Mouse (Mus musculus) R1 (cell line): ENCODE data around the gene Cp.
"Not testable (repeated sequence)": the region's sequence is repeated elsewhere in the genome, so short reads cannot be mapped to it uniquely, and the experiment has no call there.

ENCODE experiments used
- DNase-seq: peaks from one replicate; pipeline ENCODE4 v3.0.0-alpha.2; 2018; ENCODE audit warnings: low read depth, low spot score

Cp gene

DNA sequence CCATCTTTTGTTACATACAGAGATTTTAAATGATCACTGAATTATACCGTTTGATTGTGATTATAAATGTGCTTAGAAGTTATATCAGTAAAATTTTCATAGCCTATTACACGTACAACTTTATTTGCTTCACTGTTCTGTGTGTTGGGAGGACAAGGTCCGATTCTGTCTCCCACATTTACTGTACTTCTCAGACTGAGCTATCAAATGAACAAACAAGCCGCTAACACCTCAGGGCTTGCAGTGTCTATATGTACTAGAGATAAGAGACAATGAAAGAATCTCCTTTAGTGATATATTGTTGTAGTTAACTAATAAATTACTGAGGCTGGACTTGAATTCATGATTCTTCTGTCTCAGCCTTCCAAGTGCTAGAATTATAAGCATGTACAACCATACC lies 50.4 kb downstream of the Cp start:
- no peak for DNase-seq

DNA sequence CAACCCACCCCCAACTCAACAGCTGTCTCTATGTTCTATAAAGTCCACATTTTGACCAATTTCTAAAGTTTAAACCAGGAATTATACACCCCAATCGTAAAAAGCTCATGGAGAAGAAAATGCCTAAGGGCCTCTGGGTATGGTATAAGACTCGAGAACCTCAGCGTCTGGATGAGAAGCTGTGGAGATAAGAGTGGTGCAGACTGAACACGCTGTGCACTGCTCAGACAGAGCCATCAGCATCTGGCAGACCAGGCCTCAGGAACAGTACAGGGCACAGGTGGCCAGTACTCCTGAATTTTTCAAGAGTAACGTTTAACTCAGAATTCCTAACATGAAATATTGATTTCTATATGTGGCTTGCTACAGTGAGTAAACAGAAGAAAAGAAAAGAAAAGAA lies 50.9 kb downstream of the Cp start:
- no peak for DNase-seq

DNA sequence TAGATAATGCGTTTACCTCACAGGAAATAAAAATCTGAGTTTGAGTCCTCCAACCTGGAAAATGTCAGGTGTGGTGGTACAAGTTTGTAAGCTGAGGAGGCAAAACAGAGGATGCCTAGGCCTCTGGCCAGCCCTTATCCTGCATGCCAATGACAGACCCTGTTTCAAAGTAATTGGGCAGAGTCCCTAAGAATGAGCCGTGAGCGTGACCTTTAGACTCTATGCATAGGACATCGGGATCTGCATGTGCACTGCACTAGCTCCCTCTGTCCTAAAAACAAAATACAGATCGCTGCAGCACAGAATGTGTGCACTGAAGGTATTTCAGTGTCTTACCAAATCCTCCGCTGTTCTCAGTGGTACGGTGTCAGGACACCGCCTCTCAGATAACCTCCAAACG lies 53.6 kb downstream of the Cp start:
- DNase-seq: peak; percentile 21

DNA sequence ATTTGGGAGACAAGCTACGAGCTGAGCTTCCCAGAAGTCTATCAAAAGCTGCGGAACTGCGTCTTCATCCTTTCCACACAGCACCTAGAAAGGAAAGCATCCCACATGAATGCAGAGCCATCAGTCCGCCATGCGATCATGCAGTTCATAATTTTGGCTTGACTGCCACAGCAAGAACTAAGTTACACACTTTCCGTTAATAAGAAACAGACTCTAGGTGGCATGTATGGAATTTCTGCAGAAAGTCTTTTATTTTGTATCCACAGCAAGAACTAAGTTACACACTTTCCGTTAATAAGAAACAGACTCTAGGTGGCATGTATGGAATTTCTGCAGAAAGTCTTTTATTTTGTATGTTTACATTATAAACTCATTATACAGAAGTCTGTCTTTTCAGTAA lies 54.1 kb downstream of the Cp start:
- DNase-seq: not testable (repeated sequence)

DNA sequence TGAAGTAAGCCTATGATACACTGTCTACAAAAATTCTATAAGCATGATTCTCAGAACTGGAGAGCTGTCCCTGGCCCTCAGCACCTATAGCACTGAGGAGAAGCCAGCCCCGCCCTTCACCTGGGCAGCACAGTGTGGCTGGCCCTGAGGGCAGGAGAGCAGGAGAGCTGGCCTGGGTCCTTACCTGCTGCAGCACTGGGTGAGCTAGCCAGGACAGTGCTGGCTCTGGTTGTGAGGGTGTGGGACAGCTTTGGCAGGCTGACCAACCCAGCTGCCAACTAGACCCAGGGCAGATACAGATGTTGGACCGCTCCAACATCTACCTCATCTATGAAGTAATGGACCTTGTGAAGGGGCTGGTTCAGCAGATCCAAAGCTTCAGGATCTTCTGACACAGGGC lies 57.6 kb downstream of the Cp start:
- no peak for DNase-seq

DNA sequence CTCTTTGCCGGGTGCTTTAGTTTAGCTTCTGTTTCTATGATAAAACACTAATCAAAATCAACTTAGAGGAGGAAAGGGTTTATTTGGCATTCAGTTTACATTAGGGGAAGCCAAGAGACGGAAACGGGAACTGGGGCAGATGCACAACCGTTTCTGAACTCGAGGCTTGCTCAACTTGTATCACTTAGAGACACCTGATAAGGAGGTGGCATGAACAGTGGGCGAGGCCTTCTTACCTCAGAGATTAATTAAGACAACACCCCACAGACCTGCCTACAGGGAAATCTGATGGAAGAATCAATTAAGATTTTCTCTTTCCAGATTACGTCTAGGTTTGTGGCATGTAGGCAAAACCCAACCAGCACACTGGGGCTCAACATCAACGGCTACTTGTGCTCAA lies 61.2 kb downstream of the Cp start:
- no peak for DNase-seq

DNA sequence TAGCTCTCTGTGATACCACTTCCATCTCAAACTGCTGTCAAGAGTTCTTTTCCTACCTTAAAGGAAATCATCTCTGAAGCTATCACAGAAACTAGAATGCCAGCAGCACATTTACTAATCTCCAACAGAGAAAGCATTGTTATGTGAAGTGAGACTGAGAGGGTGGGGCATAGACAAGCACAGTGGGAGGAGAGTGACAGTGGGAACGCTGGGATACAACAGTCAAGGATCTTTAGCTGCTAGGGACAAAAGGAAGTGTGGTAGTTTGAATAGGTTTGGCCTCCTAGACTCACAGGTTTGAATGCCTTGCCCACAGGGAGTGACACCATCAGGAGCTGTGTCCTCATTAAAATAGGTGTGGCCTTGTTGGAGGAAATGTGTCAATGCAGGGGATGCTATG lies 67.0 kb downstream of the Cp start:
- peak; percentile 99 for DNase-seq

DNA sequence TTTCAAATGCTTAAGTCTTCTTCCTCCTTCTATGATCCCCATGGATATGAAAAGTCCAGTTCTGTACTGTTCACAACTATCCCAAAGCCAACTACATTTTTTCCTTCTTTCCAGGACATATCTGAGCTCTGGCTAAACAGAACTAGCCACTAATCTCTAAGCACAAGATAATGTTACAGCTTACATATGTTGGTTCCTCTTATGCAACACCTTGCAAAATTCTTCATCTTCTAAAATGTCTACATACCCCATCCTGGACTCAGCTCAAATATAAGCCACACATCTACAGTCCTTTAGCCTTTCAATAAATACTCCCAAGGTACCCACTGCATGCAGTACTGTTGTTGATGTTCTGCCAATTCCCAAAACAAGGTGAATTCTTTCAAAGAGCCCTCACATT lies 69.6 kb downstream of the Cp start:
- DNase-seq: no peak

DNA sequence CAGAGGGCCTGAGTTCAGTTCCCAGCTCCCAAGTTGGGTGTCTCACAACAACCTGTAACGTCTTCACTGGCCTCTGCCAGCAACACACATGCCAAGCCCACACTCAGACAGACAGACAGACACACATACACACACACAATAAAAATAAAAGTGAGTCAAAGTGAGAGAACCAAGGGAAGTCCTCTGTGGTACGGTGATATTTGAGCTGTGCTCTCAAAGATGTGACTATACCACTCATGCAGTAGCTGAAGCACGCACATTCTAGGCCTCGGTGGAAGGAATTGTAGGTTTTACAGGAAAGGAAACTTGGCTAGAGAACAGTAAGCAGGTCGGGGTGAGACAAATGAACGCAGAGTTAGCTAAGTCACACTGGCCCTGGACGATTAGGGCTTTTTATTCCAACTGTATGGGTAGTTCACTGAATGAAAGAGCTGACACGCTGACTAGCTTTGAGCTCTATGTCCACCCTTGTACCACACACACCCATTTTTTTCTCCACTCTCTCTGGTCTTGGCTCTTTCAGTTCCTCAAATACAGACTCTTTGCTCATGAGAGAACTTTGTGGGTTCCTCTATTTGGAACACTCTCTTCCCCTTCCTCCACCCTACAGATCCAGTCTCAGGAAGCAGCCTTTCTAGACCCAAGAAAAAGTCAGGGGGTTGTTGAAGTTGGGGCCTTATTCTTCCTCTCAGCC lies 70.3 kb downstream of the Cp start:
- DNase-seq: no peak

DNA sequence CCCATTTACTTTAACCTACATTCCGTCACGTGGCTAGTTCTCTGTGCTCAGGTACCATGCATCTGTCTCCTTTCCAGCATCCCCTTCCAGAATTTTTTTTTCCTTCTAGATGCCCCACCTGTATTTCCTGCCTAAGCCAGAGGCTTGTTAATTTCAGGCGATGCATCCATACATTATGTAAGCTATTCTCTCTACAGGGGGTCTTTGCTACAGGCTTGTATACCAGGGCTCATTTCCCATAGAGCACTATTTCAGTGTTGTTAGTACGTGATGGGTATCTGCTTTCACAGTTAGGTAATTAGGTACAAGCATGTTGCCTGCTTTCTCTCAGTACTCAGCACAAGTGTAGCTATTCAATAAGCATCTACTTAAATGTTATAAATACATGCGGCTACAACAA lies 70.9 kb downstream of the Cp start:
- DNase-seq: peak; percentile 53

DNA sequence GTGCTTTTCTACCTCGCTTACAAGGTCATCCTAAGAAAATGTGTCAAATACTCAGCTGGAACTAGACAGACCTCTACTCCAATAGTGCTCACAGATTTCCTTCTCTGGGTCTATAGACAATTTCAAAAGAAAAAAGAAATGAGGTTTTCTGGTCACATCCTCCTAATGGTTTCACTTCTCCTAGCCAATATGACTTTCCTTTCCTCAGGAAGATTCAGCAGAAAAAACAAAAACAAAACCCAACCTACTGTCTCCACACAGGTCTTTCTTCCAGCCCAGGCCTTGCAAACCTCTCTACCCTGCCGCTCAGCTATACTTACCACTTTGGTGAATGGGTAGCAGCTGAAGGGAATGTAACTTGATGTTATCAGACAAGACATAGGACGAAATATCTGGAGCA lies 71.8 kb downstream of the Cp start:
- DNase-seq: no peak

DNA sequence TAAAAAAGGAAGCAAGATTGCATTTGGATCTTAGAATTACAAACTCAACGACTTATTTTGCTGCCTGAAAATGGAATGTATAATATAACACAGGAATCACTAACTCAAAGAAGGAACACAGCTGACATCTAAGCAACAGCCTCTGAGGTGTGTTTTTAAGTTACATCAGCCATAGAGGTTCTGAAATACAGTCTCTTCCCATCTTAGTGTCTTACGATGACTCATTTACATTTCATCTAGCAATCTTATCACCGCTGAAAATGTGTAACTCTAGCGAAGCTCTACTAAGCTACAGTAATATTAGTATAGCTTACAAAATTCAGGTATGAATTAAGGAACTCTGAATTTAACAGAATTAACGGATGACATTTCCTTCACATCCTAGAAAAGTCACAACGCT lies 74.0 kb downstream of the Cp start:
- DNase-seq: no peak

DNA sequence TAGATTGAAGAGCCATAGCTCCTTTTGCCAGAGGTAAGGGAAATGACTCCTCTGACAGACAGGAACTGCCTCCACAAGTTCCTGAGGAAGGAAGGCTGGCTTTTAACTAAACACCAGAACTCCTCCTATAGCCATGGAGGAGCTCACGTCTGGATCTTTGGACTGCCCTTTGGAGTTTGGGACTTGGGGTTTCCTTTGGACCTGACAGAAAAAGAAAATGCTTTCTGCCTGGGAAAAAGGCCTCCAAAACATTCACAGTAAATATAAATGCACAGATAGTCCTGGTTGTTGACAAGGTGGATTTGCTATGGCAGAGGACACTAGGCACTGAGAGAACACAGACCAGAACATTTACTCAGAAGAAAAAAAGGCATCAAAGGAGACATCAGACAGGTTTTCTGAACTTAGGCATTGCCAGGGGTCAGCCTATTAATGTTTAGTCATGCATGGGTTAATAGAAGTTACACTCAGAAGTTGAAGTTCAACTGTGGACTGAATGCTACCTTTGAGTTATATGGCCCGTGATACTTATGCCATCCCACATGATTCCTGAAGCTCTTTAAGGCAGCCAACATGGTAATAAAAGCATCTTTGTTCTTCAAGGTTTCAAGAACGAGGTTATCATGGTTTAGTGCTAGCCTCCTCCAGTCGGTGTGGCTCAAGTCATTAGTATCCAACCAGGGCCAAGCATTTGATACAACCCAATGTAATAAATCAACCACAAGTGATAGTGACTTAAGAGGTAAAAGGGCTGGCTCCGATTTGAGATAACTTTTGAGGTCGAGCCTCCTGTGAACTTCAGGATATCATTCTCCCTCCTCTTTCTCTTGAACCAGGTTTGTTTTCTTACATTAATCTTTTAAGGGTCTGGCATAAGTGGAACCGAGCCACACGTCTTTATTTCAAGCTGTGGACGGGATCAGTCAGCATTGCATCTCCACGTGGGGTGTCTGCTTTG lies 77.2 kb downstream of the Cp start:
- no peak for DNase-seq

DNA sequence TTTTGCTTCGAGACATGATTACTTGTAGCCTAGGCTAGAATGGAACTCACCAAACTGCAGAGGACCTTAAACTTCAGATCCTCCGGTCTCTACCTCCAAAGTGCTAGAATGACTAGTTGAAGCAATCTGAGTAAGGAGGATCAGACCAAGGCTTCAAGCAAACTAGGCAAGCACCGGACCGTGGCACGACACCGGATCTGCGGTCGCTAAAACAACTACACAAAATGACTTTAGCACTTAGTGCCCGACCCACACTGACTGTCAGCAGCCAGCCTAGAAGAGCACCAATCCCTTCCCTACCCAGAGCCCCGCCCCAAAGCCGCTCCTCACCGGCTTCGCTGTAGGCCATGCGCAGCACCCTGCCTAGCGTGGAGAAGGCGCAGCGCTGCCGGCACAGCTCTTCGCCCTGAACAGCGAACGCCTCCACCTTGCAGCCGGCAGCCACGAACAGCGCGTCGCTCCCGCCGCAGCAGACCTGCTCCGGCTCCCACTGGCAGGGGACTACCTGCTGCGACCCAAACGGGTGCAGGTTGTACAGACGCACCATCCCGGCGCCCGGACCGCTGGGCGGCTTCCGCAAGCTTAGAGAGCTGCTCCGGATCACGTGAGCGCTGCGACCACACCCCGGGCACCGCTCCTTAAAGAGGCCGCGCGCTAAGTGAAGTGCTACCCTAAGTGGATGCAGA lies 78.0 kb downstream of the Cp start, which contains the start of gene Hps3:
Gene Hps3 (minus strand): TSS at position 597 of the 686 bp plus-strand sequence.
- DNase-seq: peak; percentile 92

DNA sequence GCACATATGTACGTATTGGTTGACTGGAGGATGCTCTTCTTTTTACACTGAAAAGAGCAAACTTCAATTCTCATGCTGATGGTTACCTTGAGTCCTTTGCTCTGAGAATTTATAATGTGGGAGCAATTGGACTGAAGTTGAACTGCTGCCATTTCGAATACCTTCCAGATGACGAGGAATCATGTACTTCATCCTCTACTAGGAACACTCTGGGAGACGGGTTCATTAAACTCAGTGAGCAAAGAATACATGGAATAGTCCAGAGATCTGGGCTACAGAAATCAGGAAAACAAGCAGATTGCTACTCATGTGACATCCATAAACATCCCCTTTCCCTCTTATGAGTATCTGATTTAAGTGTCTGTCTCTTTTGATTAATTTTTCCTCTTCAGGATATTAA lies 79.2 kb downstream of the Cp start:
- no peak for DNase-seq

DNA sequence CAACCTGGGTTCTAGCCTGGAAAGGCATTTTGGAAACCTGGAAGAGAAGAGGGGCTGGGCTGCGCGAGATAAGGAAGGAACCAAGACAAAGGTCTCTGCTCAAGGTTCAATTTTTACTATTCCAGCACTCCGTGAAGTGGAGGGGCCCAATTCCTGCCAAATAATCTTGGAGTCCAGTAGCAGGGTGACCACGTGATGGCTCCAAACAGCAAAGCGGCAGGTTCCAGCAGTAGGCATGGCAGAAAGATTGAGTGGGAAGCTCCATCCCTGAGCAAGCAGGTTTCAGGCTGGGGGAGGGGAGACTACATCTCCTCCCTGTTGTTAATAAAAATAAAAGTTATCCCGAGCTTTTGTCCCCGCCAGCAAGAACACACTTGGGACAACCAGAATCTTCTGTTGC lies 84.6 kb downstream of the Cp start:
- DNase-seq: not testable (repeated sequence)

DNA sequence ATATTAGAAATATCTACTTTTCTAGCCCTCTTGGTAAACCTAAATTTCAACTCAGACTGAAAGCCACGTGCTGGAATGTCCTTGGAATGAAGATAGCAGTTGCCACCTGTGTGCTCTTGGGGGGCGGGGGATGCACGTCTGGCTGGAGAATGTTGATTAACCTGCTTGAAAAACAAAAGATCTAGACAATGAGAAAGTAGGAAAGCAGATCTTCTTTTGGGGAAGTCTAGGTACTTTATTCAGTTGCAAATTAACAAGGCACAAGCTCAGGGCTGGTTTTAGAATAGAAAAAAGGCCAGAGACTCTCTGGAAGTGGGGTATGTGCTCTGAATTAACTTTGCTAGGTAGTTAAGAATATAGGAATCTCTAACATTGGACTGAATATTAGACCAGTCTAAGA lies 87.9 kb downstream of the Cp start:
- peak; percentile 60 for DNase-seq

DNA sequence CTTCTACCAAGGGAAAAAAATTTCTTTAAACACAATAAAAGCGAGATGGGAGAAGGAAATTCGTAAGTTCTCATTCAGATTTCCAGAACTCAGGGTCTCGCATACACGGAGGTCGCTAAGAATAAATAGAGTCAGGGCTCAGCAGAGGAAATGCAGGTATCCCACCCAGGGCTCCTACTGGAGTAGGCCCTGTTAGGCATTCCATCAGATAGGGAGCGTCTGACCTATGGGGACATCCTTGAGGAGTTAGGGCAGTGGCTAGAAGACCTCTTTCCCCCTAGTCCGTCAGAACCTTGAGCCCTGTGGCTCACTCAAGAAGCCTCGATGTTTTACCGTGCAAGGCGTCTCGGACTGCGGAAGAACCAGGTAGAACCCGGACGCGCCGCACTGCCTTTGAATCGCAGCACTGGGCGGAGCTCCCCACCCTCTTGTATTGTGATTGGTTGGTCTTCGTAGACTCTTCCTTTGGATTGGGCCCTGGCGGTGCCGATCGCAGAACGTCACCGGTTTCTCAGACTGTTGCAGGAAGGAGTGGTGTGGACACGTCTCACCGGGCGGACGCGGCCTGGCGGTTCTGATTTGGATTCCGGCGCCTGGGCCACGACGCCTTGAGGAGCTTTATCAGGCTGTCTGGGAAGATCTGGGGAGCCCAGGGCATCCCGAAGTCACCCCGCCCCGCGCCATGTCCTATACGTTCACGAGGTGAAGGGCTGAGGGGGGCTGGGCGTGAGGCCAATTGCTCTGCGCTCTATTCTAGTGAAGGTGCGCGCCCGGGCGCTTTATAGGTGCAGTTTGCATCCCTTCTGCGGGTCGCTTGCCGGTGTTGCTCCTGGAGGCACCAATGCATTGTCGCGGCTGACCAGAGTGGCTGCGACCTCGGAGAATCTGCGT lies 100.7 kb downstream of the Cp start, which contains the start of gene Hltf:
Gene Hltf (plus strand): TSS at position 506 of the 891 bp plus-strand sequence.
- peak; percentile 98 for DNase-seq

DNA sequence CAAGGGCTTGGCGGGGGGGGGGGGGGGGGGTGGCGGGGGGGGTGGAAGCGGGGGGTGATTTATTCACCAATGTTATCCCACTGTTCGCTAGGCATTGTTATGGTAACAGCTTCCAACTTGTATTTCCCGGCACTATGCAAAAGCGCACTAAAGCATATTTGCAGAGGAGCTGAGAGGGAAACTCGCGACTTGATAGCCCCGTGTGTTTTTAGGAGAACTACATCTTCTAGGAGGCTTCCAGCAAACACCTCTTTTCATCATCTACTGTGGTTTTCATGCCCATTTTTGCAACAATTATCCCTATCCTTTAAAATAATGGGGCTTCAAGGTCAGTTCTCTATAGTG lies 101.3 kb downstream of the Cp start:
- DNase-seq: no peak
